Mouse (Mus musculus): Measurements from ENCODE around the gene Cd300ld5. TPM values are rescaled to one million over a fixed set of nuclear protein-coding genes. Genes with fewer than 3 reads are reported as not detected.

The Cd300ld5 gene
- polyA plus RNA-seq, 1 experiment, result not detected

GRCm38 (mm10) chr11:114989793-114990192 is 47.8 kb downstream of the Cd300ld5 start, which contains the start of gene Cd300ld:
TSS of gene Cd300ld (minus strand) at chr11:114989922.
- Histone ChIP-seq H3K36me3 (ENCODE audit: control insufficient read depth) (no peaks in the 10 kb centered on the region), H3K27me3 (ENCODE audit: control insufficient read depth) (0 out of 2 replicates have a peak, but pooled peaks cover 2% of the 10 kb centered on the region), H3K4me3 (replicated peaks) (no peak within 1 kb of the TSS), H3K9me3 (ENCODE audit: control insufficient read depth, low read length) (no peaks in the 10 kb centered on the region), H3K4me1 (ENCODE audit: control insufficient read depth) (no peaks in the 10 kb centered on the region)
- TF ChIP-seq GATA1 (IDR thresholded peaks at IDR 0.05; ENCODE audit: low read length) (no peak), TAL1 (IDR thresholded peaks at IDR 0.05; ENCODE audit: low read length) (no peak)

- no peak overlapping the region for H3K4me3 ChIP-seq (replicated peaks)
- no peaks in the 10 kb centered on the region for H3K4me1 ChIP-seq (ENCODE audit: control insufficient read depth)
- H3K9me3 ChIP-seq (ENCODE audit: control insufficient read depth, low read length), result no peaks in the 10 kb centered on the region
- no peaks in the 10 kb centered on the region for H3K27me3 ChIP-seq (ENCODE audit: control insufficient read depth)
- TF ChIP-seq TAL1 (IDR thresholded peaks at IDR 0.05; ENCODE audit: low read length), result no peak
- no peak for TF ChIP-seq GATA1 (IDR thresholded peaks at IDR 0.05; ENCODE audit: low read length)
- no peaks in the 10 kb centered on the region for H3K36me3 ChIP-seq (ENCODE audit: control insufficient read depth)
Observed at GRCm38 (mm10) chr11:114981866-114982265, 55.7 kb downstream of the Cd300ld5 start.

Other genes starting within 250 kb of the Cd300ld5 start
- not detected in 2 replicates for gene Btbd17, start 241.8 kb downstream of the Cd300ld5 start, polyA plus RNA-seq (2012)
- not detected in 2 replicates for gene Gpr142, start 238.8 kb downstream of the Cd300ld5 start, polyA plus RNA-seq (2012)
- 0.02 and 0.06 TPM in 2 replicates for gene Gprc5c, start 186.6 kb downstream of the Cd300ld5 start, polyA plus RNA-seq (2012)
- gene Cd300a, start 147.7 kb downstream of the Cd300ld5 start, polyA plus RNA-seq (2012), result not detected in 2 replicates
- gene Cd300lb, start 103.4 kb downstream of the Cd300ld5 start, polyA plus RNA-seq (2012), result not detected in 2 replicates
- not detected in 2 replicates for gene Cd300c, start 68.6 kb downstream of the Cd300ld5 start, polyA plus RNA-seq (2012)
- not detected in 2 replicates for gene Cd300ld, start 47.8 kb downstream of the Cd300ld5 start, polyA plus RNA-seq (2012)
- gene Cd300c2, start 35.9 kb downstream of the Cd300ld5 start, polyA plus RNA-seq (2012), result not detected in 2 replicates
- not detected in 2 replicates for gene Cd300ld2, start 21.6 kb downstream of the Cd300ld5 start, polyA plus RNA-seq (2012)
- not detected in 2 replicates for gene Cd300ld4, start 10.8 kb downstream of the Cd300ld5 start, polyA plus RNA-seq (2012)
- gene Cd300ld3, start 10.6 kb upstream of the Cd300ld5 start, polyA plus RNA-seq (2012), result not detected in 2 replicates
- not detected in 2 replicates for gene Cd300e, start 24.4 kb upstream of the Cd300ld5 start, polyA plus RNA-seq (2012)
- gene Rab37, start 53.7 kb upstream of the Cd300ld5 start, polyA plus RNA-seq (2012), result 0.01 TPM in 1 of 2 replicates, not detected in the other
- not detected in 2 replicates for gene Cd300lf, start 96.2 kb upstream of the Cd300ld5 start, polyA plus RNA-seq (2012)
- gene Slc9a3r1, start 125.6 kb upstream of the Cd300ld5 start, polyA plus RNA-seq (2012), result 1.8 and 2.1 TPM in 2 replicates
- 0.21 and 0.29 TPM in 2 replicates for gene Tmem104, start 149.7 kb upstream of the Cd300ld5 start, polyA plus RNA-seq (2012)
- gene Nat9, start 150.1 kb upstream of the Cd300ld5 start, polyA plus RNA-seq (2012), result 0.99 and 1.5 TPM in 2 replicates
- 0.01 TPM in 2 replicates for gene Grin2c, start 229.5 kb upstream of the Cd300ld5 start, polyA plus RNA-seq (2012)
- gene Fdxr, start 239.3 kb upstream of the Cd300ld5 start, polyA plus RNA-seq (2012), result 1.3 and 1.5 TPM in 2 replicates